Mouse (Mus musculus) heart, postnatal 0 days (tissue): Measurements from ENCODE around the gene Hpd.

Experiments used
- CTCF ChIP-seq: IDR thresholded peaks from 2 replicates; pipeline ENCODE4 v1.5.1; 2016; ENCODE audit warnings: antibody characterized with exemption, control low read depth, low read depth
- EP300 ChIP-seq: IDR thresholded peaks from 2 replicates; pipeline ENCODE4 v1.6.1; 2016; ENCODE audit warnings: antibody characterized with exemption, low read depth

- TF ChIP-seq CTCF (no peak), EP300 (no peak)
Observed at GRCm38 (mm10) chr5:123150641-123151040, 31.9 kb downstream of the Hpd start.
